Mouse (Mus musculus) monocyte, adult 5-6 weeks (primary cell): ENCODE results near the gene C1qtnf1. TPM values are rescaled to one million over a fixed set of nuclear protein-coding genes. Genes with fewer than 3 reads are reported as not detected.

Experiments
- ATAC-seq: fragments of 153-309, 156-312 bp; replicated peaks from 2 replicates; pipeline ENCODE4 v1.8.0; 2017; ENCODE audit warnings: mild to moderate bottlenecking; ENCODE audit not compliant: low TSS enrichment, insufficient number of reproducible peaks, severe bottlenecking, poor library complexity, low FRiP score
- total RNA-seq: library from RNA; stranded (forward); fragments of 200-1000, 200-491, 200-594 nt; gene quantifications from 3 replicates; pipeline ENCODE4 v1.2.3, GENCODE M21; 2017

The C1qtnf1 gene
- total RNA-seq, 1 experiment from 2014 or later, result not detected

- peak; percentile 85 for ATAC-seq
Measured at GRCm38 (mm10) chr11:118459051-118459450, 31.0 kb downstream of the C1qtnf1 start.

GRCm38 (mm10) chr11:118459536-118459935 is 31.5 kb downstream of the C1qtnf1 start:
- peak; percentile 29; the same call in 1 of the 2 replicates for ATAC-seq

GRCm38 (mm10) chr11:118460280-118460679 is 32.3 kb downstream of the C1qtnf1 start:
- ATAC-seq, result no peak

GRCm38 (mm10) chr11:118467441-118468035 is 39.5 kb downstream of the C1qtnf1 start:
- no peak for ATAC-seq

GRCm38 (mm10) chr11:118469509-118470160 is 41.6 kb downstream of the C1qtnf1 start:
- ATAC-seq, result peak; percentile 73

GRCm38 (mm10) chr11:118470234-118470966 is 42.4 kb downstream of the C1qtnf1 start:
- peak; percentile 73; the same call in 1 of the 2 replicates for ATAC-seq

- ATAC-seq, result no peak
Measured at GRCm38 (mm10) chr11:118471676-118472075, 43.7 kb downstream of the C1qtnf1 start.

GRCm38 (mm10) chr11:118473161-118473560 is 45.2 kb downstream of the C1qtnf1 start:
- ATAC-seq, result no peak

- no peak for ATAC-seq
Measured at GRCm38 (mm10) chr11:118473842-118474500, 46.0 kb downstream of the C1qtnf1 start.

GRCm38 (mm10) chr11:118475496-118476083 is 47.6 kb downstream of the C1qtnf1 start:
- ATAC-seq, result no peak

GRCm38 (mm10) chr11:118476396-118477373 is 48.7 kb downstream of the C1qtnf1 start, which contains the start of gene Engase:
TSS of gene Engase (plus strand) at chr11:118476829.
- ATAC-seq, result peak; percentile 99

- no peak for ATAC-seq
Measured at GRCm38 (mm10) chr11:118479776-118480175, 51.8 kb downstream of the C1qtnf1 start.

- ATAC-seq, result no peak
Measured at GRCm38 (mm10) chr11:118481231-118481630, 53.2 kb downstream of the C1qtnf1 start.

- no peak for ATAC-seq
Measured at GRCm38 (mm10) chr11:118481751-118482150, 53.7 kb downstream of the C1qtnf1 start.

GRCm38 (mm10) chr11:118484169-118484568 is 56.2 kb downstream of the C1qtnf1 start:
- no peak for ATAC-seq

- no peak for ATAC-seq
Measured at GRCm38 (mm10) chr11:118485338-118485737, 57.3 kb downstream of the C1qtnf1 start.

GRCm38 (mm10) chr11:118485780-118486179 is 57.8 kb downstream of the C1qtnf1 start:
- no peak for ATAC-seq

- no peak for ATAC-seq
Measured at GRCm38 (mm10) chr11:118486281-118486680, 58.3 kb downstream of the C1qtnf1 start.
